Mouse (Mus musculus) embryonic facial prominence, embryonic 15.5 days (tissue): ENCODE data around the gene Lrrc28. TPM values are rescaled to one million over a fixed set of nuclear protein-coding genes. Genes with fewer than 3 reads are reported as not detected.
"Not testable (repeated sequence)": the region's sequence is repeated elsewhere in the genome, so short reads cannot be mapped to it uniquely, and the experiment has no call there.

Source experiments
- ATAC-seq: fragments of 200-750 bp; cut with Nextera tagmentation; 2 replicates; pipeline ENCODE4 v1.8.0; 2017; ENCODE audit warnings: low read depth, moderate TSS enrichment; ENCODE audit not compliant: insufficient number of reproducible peaks, low FRiP score, low TSS enrichment
- H3K27ac ChIP-seq: fragments of 300-500 bp; sonication (generic); replicated peaks from 2 replicates; pipeline ENCODE4 v1.5.1; 2015; ENCODE audit warnings: mild to moderate bottlenecking, inconsistent platforms
- H3K27me3 ChIP-seq: fragments of 300-500 bp; sonication (generic); 2 replicates; pipeline ENCODE4 v1.6.1; 2015; ENCODE audit warnings: inconsistent platforms
- H3K36me3 ChIP-seq: fragments of 300-500 bp; sonication (generic); 2 replicates; pipeline ENCODE4 v1.6.1; 2015; ENCODE audit warnings: mild to moderate bottlenecking, inconsistent platforms
- H3K4me1 ChIP-seq: fragments of 300-500 bp; sonication (generic); 2 replicates; pipeline ENCODE4 v1.6.1; 2015; ENCODE audit warnings: inconsistent platforms
- H3K4me2 ChIP-seq: fragments of 300-500 bp; sonication (generic); replicated peaks from 2 replicates; pipeline ENCODE4 v1.6.1; 2015; ENCODE audit warnings: mild to moderate bottlenecking, inconsistent platforms
- H3K4me3 ChIP-seq: fragments of 300-500 bp; sonication (generic); replicated peaks from 2 replicates; pipeline ENCODE4 v1.5.1; 2015; ENCODE audit warnings: mild to moderate bottlenecking, inconsistent platforms
- H3K9ac ChIP-seq: fragments of 300-500 bp; sonication (generic); 2 replicates; pipeline ENCODE4 v1.6.1; 2015; ENCODE audit warnings: inconsistent platforms
- H3K9me3 ChIP-seq: fragments of 300-500 bp; sonication (generic); replicated peaks from 2 replicates; pipeline ENCODE4 v1.6.1; 2016; ENCODE audit warnings: inconsistent platforms
- WGBS: fragments of 180-500 bp; shearing (Covaris S2); methylation state at CpG from one replicate; pipeline ENCODE4 v1.1.7; 2015; 5-methylcytosine and 5-hydroxymethylcytosine counted together
- polyA plus RNA-seq: library from polyadenylated mRNA; unstranded; fragments of >200 nt; fragmentation: Nextera tagmentation; extraction: Ambion mirVana; gene quantifications from 2 replicates; pipeline ENCODE4 v1.2.1, GENCODE M21; 2015

Gene Lrrc28
- polyA plus RNA-seq, 1 experiment from 2014 or later: 22.4 TPM

GRCm38 (mm10) chr7:67528821-67529221 lies 116.2 kb downstream of the Lrrc28 start:
- peaks cover 22% of the 10 kb centered on the region for H3K4me1 ChIP-seq
- 79% methylated on average over 18 of the region's 18 CpGs for WGBS
- no peak for ATAC-seq
- no peak overlapping the region for H3K4me2 ChIP-seq
- no peak overlapping the region for H3K9ac ChIP-seq
- no peaks in the 10 kb centered on the region for H3K36me3 ChIP-seq
- H3K4me3 ChIP-seq: no peak overlapping the region
- no peaks in the 10 kb centered on the region for H3K27me3 ChIP-seq
- no peaks in the 10 kb centered on the region for H3K9me3 ChIP-seq
- peak overlapping the region; percentile 22; the same call in 1 of the 2 replicates for H3K27ac ChIP-seq

GRCm38 (mm10) chr7:67528063-67528811 lies 116.8 kb downstream of the Lrrc28 start:
- 55% methylated on average over 10 of the region's 10 CpGs for WGBS
- no peaks in the 10 kb centered on the region for H3K36me3 ChIP-seq
- H3K9ac ChIP-seq: no peak overlapping the region
- ATAC-seq: 0 out of 2 replicates have a peak, but pooled peaks have one; percentile 22
- peak overlapping the region; percentile 53; the same call in 1 of the 2 replicates for H3K27ac ChIP-seq
- H3K4me2 ChIP-seq: no peak overlapping the region
- peaks cover 22% of the 10 kb centered on the region for H3K4me1 ChIP-seq
- H3K27me3 ChIP-seq: no peaks in the 10 kb centered on the region
- no peaks in the 10 kb centered on the region for H3K9me3 ChIP-seq
- H3K4me3 ChIP-seq: no peak overlapping the region

DNA sequence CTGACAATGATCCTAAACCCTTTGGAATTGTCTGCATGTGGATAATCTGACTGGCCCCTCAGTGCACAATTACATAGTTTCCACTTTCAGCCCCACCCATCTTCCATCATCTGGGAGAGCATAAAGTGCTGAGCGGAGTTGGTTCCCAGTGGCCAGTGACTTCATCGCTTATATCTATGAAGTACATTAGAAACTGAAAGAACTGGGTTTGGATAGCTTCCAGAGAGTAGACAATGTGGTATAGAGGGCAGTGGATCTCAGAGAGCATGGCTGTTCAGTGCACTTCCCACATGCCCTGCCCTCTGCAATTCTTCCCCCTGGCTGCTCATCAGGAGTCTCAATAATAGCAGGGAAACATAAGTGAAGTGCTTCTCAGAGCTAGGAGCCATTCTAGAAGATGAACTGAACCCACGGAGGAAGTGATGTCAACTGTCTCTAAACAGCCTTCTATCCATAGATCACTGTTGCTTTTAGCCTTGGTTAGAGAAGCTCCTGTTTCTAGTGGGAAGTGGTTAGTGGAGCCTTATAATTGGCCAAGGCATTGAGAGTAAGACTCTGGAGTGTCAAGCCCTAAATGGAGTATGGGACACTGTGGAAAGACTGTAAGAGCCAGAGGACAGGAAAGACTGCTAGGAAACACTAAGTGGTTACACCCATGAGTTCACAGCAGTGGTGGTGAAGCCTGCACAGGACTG lies 119.0 kb downstream of the Lrrc28 start:
- Histone ChIP-seq H3K27ac (no peak overlapping the region), H3K27me3 (no peaks in the 10 kb centered on the region), H3K4me3 (no peak overlapping the region), H3K9me3 (no peaks in the 10 kb centered on the region), H3K4me1 (peaks cover 18% of the 10 kb centered on the region), H3K36me3 (no peaks in the 10 kb centered on the region), H3K4me2 (no peak overlapping the region), H3K9ac (no peak overlapping the region)
- ATAC-seq: no peak
- 80% methylated on average over 3 of the region's 3 CpGs for WGBS

DNA sequence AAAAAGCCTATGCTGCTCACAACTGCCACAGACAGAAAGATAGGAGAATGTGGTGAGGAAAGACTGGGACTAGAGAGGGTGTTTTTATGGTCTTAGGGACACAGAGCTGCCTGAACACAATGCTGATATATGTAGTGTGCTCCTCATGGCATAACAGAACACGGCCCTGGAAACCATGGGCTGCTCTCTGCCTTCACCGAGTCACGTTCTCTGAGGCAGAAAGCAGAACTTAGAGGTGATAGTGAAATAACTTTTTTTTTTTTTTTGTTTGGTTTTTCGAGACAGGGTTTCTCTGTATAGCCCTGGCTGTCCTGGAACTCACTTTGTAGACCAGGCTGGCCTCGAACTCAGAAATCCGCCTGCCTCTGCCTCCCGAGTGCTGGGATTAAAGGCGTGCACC lies 121.0 kb downstream of the Lrrc28 start:
- peaks cover 18% of the 10 kb centered on the region for H3K4me1 ChIP-seq
- not testable (repeated sequence) for ATAC-seq, H3K27me3 ChIP-seq, H3K9me3 ChIP-seq, H3K4me3 ChIP-seq, H3K36me3 ChIP-seq, H3K4me2 ChIP-seq, H3K9ac ChIP-seq, H3K27ac ChIP-seq
- WGBS: 87% methylated on average over 8 of the region's 8 CpGs

- Histone ChIP-seq H3K9ac (no peak overlapping the region), H3K4me1 (peaks cover 11% of the 10 kb centered on the region), H3K27me3 (no peaks in the 10 kb centered on the region), H3K36me3 (no peaks in the 10 kb centered on the region), H3K9me3 (no peaks in the 10 kb centered on the region), H3K27ac (no peak overlapping the region), H3K4me3 (no peak overlapping the region), H3K4me2 (no peak overlapping the region)
- no peak for ATAC-seq
- 66% methylated on average over 7 of the region's 7 CpGs for WGBS
These were observed 121.7 kb downstream of the Lrrc28 start for GRCm38 (mm10) chr7:67523400-67523799.

DNA sequence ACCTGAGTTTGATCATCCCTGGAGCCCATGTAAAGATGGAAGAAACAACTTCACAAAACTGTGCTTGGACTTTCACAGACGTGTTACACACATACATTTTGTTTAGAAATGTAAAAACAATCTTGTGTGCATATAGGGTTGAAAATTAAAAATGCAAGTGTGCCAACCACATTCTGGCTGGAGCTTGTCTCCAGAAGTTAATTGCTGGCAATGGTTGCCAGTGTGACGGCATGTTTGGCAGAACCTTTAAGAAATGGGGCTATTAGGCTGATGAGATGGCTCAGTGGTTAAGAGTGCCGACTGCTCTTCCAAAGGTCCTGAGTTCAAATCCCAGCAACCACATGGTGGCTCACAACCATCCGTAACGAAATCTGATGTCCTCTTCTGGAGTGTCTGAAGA lies 123.3 kb downstream of the Lrrc28 start:
- 83% methylated on average over 5 of the region's 5 CpGs for WGBS
- H3K27ac ChIP-seq, H3K4me2 ChIP-seq, H3K4me3 ChIP-seq, H3K36me3 ChIP-seq, H3K9ac ChIP-seq, H3K9me3 ChIP-seq, H3K27me3 ChIP-seq, ATAC-seq, H3K4me1 ChIP-seq: not testable (repeated sequence)

- 78% methylated on average over 4 of the region's 4 CpGs for WGBS
- no peaks in the 10 kb centered on the region for H3K27me3 ChIP-seq
- no peak for ATAC-seq
These were observed 124.1 kb downstream of the Lrrc28 start for GRCm38 (mm10) chr7:67520959-67521358.

DNA sequence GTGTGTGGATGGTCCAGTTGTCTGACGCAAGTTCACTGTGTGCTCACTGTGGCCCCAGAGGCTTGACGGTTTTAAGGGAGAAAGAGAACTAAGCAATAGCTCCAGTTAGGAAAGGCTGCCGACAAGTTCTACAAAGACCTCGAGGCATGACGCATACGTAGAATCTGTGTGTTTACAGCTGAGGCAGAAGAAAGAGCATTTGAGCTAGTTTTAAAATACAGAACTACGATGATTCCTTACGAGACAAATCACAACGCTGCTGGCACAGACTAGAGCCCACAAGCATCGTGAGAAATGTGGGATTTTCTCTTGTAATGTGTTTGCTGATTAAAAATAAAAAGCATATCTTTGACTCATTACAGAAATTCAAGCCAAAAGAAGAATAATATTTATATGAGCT lies 125.1 kb downstream of the Lrrc28 start:
- H3K27me3 ChIP-seq: no peaks in the 10 kb centered on the region
- no peak overlapping the region for H3K9ac ChIP-seq
- H3K4me1 ChIP-seq: peaks cover under 1% of the 10 kb centered on the region; the same call in 1 of the 2 replicates
- 75% methylated on average over 10 of the region's 10 CpGs for WGBS
- H3K27ac ChIP-seq: no peak overlapping the region
- no peaks in the 10 kb centered on the region for H3K36me3 ChIP-seq
- H3K4me3 ChIP-seq: no peak overlapping the region
- no peaks in the 10 kb centered on the region for H3K9me3 ChIP-seq
- ATAC-seq: no peak
- H3K4me2 ChIP-seq: no peak overlapping the region

More at GRCm38 (mm10) chr7:67520959-67521358, 124.1 kb downstream of the Lrrc28 start:
- peaks cover 2% of the 10 kb centered on the region; the same call in 1 of the 2 replicates for H3K4me1 ChIP-seq
- no peaks in the 10 kb centered on the region for H3K36me3 ChIP-seq
- H3K27ac ChIP-seq: no peak overlapping the region
- H3K9me3 ChIP-seq: no peaks in the 10 kb centered on the region
- H3K9ac ChIP-seq: no peak overlapping the region
- no peak overlapping the region for H3K4me2 ChIP-seq
- H3K4me3 ChIP-seq: no peak overlapping the region

DNA sequence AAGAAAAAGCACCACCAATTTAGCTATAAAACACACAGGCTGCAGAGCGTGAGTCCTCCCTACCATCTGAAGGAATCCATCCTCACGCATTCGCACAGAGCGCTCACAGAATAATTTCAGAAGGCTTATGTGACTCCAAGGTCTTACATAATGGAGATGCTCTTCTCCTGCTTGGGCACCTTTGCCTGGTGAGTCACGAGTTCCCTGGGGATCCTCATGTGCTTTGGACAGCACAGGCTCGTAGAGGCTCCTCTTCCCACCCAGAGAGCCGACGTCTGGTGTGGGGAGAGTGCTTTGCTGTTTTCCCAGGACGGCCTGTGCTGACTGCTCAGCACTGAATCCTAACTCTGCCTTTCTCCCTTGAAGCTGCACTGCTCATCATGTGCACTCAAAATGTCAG lies 129.4 kb downstream of the Lrrc28 start:
- no peak overlapping the region for H3K9ac ChIP-seq
- WGBS: 83% methylated on average over 9 of the region's 9 CpGs
- no peaks in the 10 kb centered on the region for H3K9me3 ChIP-seq
- H3K27ac ChIP-seq: no peak overlapping the region
- ATAC-seq: no peak
- peaks cover 3% of the 10 kb centered on the region; the same call in 1 of the 2 replicates for H3K4me1 ChIP-seq
- H3K36me3 ChIP-seq: no peaks in the 10 kb centered on the region
- no peaks in the 10 kb centered on the region for H3K27me3 ChIP-seq
- no peak overlapping the region for H3K4me2 ChIP-seq
- H3K4me3 ChIP-seq: no peak overlapping the region

GRCm38 (mm10) chr7:67514893-67515292 lies 130.2 kb downstream of the Lrrc28 start:
- Histone ChIP-seq H3K9me3 (no peaks in the 10 kb centered on the region), H3K4me2 (no peak overlapping the region), H3K27me3 (no peaks in the 10 kb centered on the region), H3K4me3 (no peak overlapping the region), H3K27ac (0 out of 2 replicates have a peak overlapping the region, but pooled peaks have one; percentile 28), H3K4me1 (peaks cover 3% of the 10 kb centered on the region; the same call in 1 of the 2 replicates), H3K36me3 (no peaks in the 10 kb centered on the region), H3K9ac (no peak overlapping the region)
- ATAC-seq: no peak
- 62% methylated on average over 10 of the region's 10 CpGs for WGBS

DNA sequence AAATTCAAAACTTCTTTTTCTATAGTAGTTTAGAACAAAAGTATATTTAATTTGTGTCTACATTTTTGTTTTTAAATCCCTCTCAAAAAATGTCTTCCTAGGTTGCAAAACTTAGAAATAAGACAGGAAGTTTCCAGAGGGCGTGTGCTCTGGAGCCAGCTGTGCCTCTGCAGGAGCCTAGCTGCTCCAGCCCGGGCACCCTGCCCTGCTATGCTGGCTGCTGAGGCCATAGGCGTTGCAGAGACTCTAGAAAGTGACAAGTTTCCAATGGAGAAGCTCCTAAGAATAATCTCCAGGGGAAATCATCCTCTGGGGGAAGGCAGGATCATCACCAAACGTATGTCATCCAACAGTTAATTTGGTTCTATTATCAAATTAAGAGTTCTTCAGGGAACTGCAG lies 130.7 kb downstream of the Lrrc28 start:
- Histone ChIP-seq H3K9me3 (no peaks in the 10 kb centered on the region), H3K36me3 (no peaks in the 10 kb centered on the region), H3K27ac (no peak overlapping the region), H3K4me1 (peaks cover 3% of the 10 kb centered on the region; the same call in 1 of the 2 replicates), H3K4me3 (no peak overlapping the region), H3K27me3 (no peaks in the 10 kb centered on the region), H3K9ac (no peak overlapping the region), H3K4me2 (no peak overlapping the region)
- no peak for ATAC-seq
- WGBS: 59% methylated on average over 4 of the region's 4 CpGs
